Mouse (Mus musculus) adrenal gland, postnatal 36 days (tissue): ENCODE data around the gene Rad51b. TPM values are rescaled to one million over a fixed set of nuclear protein-coding genes. Genes with fewer than 3 reads are reported as not detected.

ENCODE experiments used
- DNase-seq, 2 experiments: peaks; one replicate each; pipeline ENCODE4 v3.0.0; 2021; ENCODE audit warnings: mixed read lengths in 1 of 2
- total RNA-seq, 2 experiments: library from RNA; stranded (reverse); gene quantifications; 2 replicates each; pipeline ENCODE4 v1.2.3; 2021

Gene Rad51b
- total RNA-seq, 2 experiments from 2014 or later, result 0.49 to 0.63 TPM

- DNase-seq, result no peak
Observed at GRCm38 (mm10) chr12:79799370-79799769, 502.3 kb downstream of the Rad51b start.

GRCm38 (mm10) chr12:79803670-79804069 is 506.6 kb downstream of the Rad51b start:
- no peak for DNase-seq

- no peak for DNase-seq
Observed at GRCm38 (mm10) chr12:79804776-79805524, 507.9 kb downstream of the Rad51b start.

- no peak for DNase-seq
Observed at GRCm38 (mm10) chr12:79806990-79807389, 509.9 kb downstream of the Rad51b start.

GRCm38 (mm10) chr12:79807410-79807847 is 510.3 kb downstream of the Rad51b start:
- DNase-seq, result no peak

- DNase-seq, result no peak
Observed at GRCm38 (mm10) chr12:79807938-79808401, 510.9 kb downstream of the Rad51b start.

GRCm38 (mm10) chr12:79808426-79809398 is 511.6 kb downstream of the Rad51b start:
- no peak for DNase-seq

- no peak for DNase-seq
Observed at GRCm38 (mm10) chr12:79809518-79809917, 512.4 kb downstream of the Rad51b start.

GRCm38 (mm10) chr12:79812422-79812821 is 515.3 kb downstream of the Rad51b start:
- no peak for DNase-seq

GRCm38 (mm10) chr12:79812838-79813563 is 515.9 kb downstream of the Rad51b start:
- no peak for DNase-seq

- DNase-seq, result no peak
Observed at GRCm38 (mm10) chr12:79813566-79814305, 516.7 kb downstream of the Rad51b start.

- no peak for DNase-seq
Observed at GRCm38 (mm10) chr12:79814312-79815091, 517.4 kb downstream of the Rad51b start.

- no peak for DNase-seq
Observed at GRCm38 (mm10) chr12:79816241-79816640, 519.2 kb downstream of the Rad51b start.

- no peak for DNase-seq
Observed at GRCm38 (mm10) chr12:79820228-79820958, 523.3 kb downstream of the Rad51b start.

GRCm38 (mm10) chr12:79821901-79822300 is 524.8 kb downstream of the Rad51b start:
- DNase-seq, result no peak

GRCm38 (mm10) chr12:79822401-79822800 is 525.3 kb downstream of the Rad51b start:
- DNase-seq, result no peak

GRCm38 (mm10) chr12:79825922-79826321 is 528.8 kb downstream of the Rad51b start:
- DNase-seq, result no peak

- DNase-seq, result no peak
Observed at GRCm38 (mm10) chr12:79827233-79827692, 530.2 kb downstream of the Rad51b start.

GRCm38 (mm10) chr12:79827735-79828134 is 530.7 kb downstream of the Rad51b start:
- DNase-seq, result no peak

GRCm38 (mm10) chr12:79830686-79831085 is 533.6 kb downstream of the Rad51b start:
- no peak for DNase-seq
